Mouse (Mus musculus) heart, postnatal 0 days (tissue): ENCODE measurements around the gene Mpig6b. TPM values are rescaled to one million over a fixed set of nuclear protein-coding genes. Genes with fewer than 3 reads are reported as not detected.

Source experiments
- ATAC-seq: fragments of 200-750 bp; cut with Nextera tagmentation; 2 replicates; pipeline ENCODE4 v1.8.0; 2017; ENCODE audit warnings: low read depth, moderate number of reproducible peaks, moderate library complexity; ENCODE audit not compliant: insufficient read depth
- DNase-seq: peaks from one replicate; pipeline ENCODE4 v3.0.0-alpha.2; 2016; ENCODE audit warnings: low spot score
- H3K27ac ChIP-seq: fragments of 300-500 bp; sonication (generic); 2 replicates; pipeline ENCODE4 v1.5.1; 2014; ENCODE audit warnings: low read depth, mild to moderate bottlenecking
- H3K27me3 ChIP-seq: fragments of 300-500 bp; sonication (generic); 2 replicates; pipeline ENCODE4 v1.6.1; 2014; ENCODE audit warnings: low read length, mixed read lengths; ENCODE audit not compliant: control insufficient read depth, insufficient read depth
- H3K36me3 ChIP-seq: fragments of 300-500 bp; sonication (generic); replicated peaks from 2 replicates; pipeline ENCODE4 v1.6.1; 2014; ENCODE audit warnings: low read length, mixed read lengths; ENCODE audit not compliant: control insufficient read depth, insufficient read depth
- H3K4me1 ChIP-seq: fragments of 300-500 bp; sonication (generic); 2 replicates; pipeline ENCODE4 v1.6.1; 2014; ENCODE audit warnings: antibody characterized with exemption; ENCODE audit not compliant: control insufficient read depth, insufficient read depth
- H3K4me2 ChIP-seq: fragments of 300-500 bp; sonication (generic); 2 replicates; pipeline ENCODE4 v1.6.1; 2014; ENCODE audit warnings: low read depth, mild to moderate bottlenecking, low read length, moderate library complexity
- H3K4me3 ChIP-seq: fragments of 300-500 bp; sonication (generic); 2 replicates; pipeline ENCODE4 v1.5.1; 2014; ENCODE audit warnings: low read depth, low read length
- H3K9ac ChIP-seq: fragments of 300-500 bp; sonication (generic); replicated peaks from 2 replicates; pipeline ENCODE4 v1.6.1; 2014; ENCODE audit warnings: low read depth, low read length, mixed read lengths
- H3K9me3 ChIP-seq: fragments of 300-500 bp; sonication (generic); replicated peaks from 2 replicates; pipeline ENCODE4 v1.6.1; 2016; ENCODE audit warnings: low read length; ENCODE audit not compliant: control insufficient read depth
- CTCF ChIP-seq: IDR thresholded peaks from 2 replicates; pipeline ENCODE4 v1.5.1; 2016; ENCODE audit warnings: antibody characterized with exemption, control low read depth, low read depth
- EP300 ChIP-seq: IDR thresholded peaks from 2 replicates; pipeline ENCODE4 v1.6.1; 2016; ENCODE audit warnings: antibody characterized with exemption, low read depth
- WGBS: fragments of 180-500 bp; shearing (Covaris S2); extraction: QIAGEN DNeasy Blood & Tissue Kit; methylation state at CpG from one replicate; pipeline ENCODE4 v1.1.7; 2014; 5-methylcytosine and 5-hydroxymethylcytosine counted together
- polyA plus RNA-seq: library from polyadenylated mRNA; unstranded; fragments of >200 nt; fragmentation: Nextera tagmentation; extraction: Ambion mirVana; gene quantifications from 2 replicates; pipeline ENCODE4 v1.2.1, GENCODE M21; 2015
- total RNA-seq: library from RNA; depleted of rRNA; stranded (reverse); fragments of >200 nt; gene quantifications from 2 replicates; pipeline ENCODE4 v1.2.3, GENCODE M21; 2014; ENCODE audit warnings: low replicate concordance

The Mpig6b gene
- total and polyA plus RNA-seq, 2 experiments from 2014 or later = 0.15 TPM; not detected in 1

DNA sequence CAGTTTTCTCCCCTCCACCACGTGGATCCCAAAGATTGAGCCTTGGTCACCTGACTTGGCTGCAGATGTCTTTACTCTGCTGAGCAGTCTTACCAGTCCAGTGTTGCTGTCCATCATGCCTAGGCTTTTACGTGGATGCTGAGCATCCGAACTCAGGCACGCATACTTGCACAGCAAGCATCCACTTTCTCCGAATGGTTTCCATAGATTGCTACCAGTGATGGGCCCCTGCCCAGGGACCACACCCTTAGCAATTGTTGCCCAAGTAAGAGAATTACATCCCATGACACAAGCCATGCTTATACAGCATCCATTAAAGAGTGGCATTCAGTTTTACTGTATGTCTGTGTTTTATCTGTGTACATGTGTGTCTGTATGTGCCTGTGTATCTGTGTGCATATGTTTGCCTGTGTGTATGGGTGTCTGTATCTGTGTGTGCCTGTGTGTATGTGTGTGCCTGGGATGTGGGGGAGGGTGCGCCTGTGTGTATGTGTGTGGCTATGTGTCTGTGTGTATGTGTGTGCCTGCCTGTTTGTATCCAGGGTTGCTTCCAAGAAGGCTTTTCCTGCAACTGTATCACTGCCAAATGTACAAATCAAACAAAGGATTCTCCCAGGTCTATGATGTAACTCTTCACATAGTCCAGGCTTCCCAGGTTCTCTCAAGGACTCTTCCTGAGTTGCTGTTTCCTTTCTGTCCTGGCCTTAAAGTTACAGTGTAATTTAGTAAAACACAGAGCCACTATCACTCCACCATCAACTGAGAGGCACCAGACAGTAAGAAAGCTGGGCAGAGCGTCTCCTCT, 10.1 kb downstream of the Mpig6b start:
- H3K9me3 ChIP-seq = no peaks in the 10 kb centered on the region
- DNase-seq = no peak
- no peaks in the 10 kb centered on the region for H3K27me3 ChIP-seq
- TF ChIP-seq CTCF (no peak), EP300 (no peak)
- ATAC-seq = no peak
- H3K27ac ChIP-seq = peak overlapping the region; percentile 32; the same call in 1 of the 2 replicates
- 73% methylated on average over 7 of the region's 7 CpGs for WGBS
- H3K4me3 ChIP-seq = no peak overlapping the region
- H3K36me3 ChIP-seq = peaks cover 64% of the 10 kb centered on the region
- 0 out of 2 replicates have a peak, but pooled peaks cover 7% of the 10 kb centered on the region for H3K4me1 ChIP-seq
- no peak overlapping the region for H3K9ac ChIP-seq
- no peak overlapping the region for H3K4me2 ChIP-seq

DNA sequence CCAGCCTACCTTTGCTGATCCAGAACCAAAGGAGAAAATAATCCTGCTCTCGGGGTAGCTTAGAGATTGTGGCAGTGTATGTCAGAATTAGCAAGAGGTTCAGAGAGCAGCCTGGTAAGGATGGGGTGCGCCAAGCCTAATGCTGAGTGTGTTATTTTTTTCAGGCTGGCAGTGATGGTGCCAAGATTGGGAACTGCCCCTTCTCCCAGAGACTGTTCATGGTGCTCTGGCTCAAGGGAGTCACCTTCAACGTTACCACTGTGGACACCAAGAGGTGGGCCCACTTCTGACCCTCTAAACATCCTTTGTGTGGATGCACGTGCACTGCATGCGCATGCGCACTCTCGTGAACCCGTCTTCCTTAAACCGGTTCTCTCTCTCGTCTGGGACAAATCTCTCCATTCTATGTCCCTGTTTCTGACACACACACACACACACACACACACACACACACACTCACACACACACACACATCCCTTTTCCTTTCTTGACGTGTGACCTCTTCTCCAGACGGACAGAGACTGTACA, 13.6 kb downstream of the Mpig6b start:
- H3K4me3 ChIP-seq = peak overlapping the region; percentile 80

DNA sequence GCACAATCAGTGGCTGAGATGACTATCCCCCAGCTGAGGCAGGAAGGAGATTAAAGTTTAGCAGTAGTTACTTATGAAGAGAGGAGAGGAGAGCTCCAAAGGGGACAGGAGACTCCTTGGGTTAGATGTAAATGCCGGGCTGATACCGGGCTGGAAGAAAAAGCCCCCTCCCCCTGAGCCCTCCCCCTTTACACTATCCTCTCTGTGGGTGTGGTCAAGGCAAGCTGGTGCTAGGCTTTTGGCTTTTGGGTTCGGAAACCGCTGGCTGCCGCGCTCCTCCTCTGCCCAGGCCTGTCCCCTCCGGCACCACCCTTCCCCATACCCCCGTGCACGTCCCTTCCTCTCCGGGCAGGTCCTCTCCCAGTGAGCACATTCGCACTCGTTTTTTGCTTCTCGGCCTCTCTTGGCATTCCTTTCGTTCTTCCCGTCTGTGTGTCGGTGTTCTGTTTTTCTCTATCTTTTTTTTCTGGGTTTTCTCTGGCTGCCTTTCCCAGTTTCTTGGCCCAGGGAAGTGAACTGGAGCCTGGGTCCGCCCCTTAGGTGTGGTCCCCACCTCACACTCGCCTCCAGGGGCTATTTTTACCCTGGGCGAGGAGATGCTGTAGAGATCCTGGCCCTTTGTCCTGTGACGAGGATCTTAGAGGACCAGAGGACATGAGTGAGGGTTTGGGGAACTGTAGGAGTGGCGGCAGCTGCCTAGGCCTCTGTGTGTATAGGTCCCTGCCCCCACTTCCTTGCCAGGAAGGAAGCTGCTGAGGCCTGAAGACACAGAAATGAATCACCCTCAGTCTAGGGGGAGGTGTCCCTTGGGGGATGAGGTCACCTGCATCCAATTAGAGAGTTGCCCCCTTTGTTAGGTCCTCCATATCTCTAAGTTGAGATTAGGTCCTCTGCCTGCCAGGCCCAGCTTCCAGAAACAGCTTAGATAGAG, 14.6 kb downstream of the Mpig6b start:
- no peaks in the 10 kb centered on the region for H3K27me3 ChIP-seq

More for the DNA sequence above, 13.6 kb downstream of the Mpig6b start:
- WGBS = 63% methylated on average over 12 of the region's 12 CpGs
- Histone ChIP-seq H3K9me3 (no peaks in the 10 kb centered on the region), H3K4me2 (peak overlapping the region; percentile 92), H3K4me1 (peaks cover 16% of the 10 kb centered on the region), H3K9ac (peak overlapping the region; percentile 31; the same call in 1 of the 2 replicates), H3K27ac (peak overlapping the region; percentile 98), H3K36me3 (peaks cover 48% of the 10 kb centered on the region), H3K27me3 (no peaks in the 10 kb centered on the region)
- no peak for DNase-seq
- TF ChIP-seq CTCF (no peak), EP300 (no peak)
- no peak for ATAC-seq

DNA sequence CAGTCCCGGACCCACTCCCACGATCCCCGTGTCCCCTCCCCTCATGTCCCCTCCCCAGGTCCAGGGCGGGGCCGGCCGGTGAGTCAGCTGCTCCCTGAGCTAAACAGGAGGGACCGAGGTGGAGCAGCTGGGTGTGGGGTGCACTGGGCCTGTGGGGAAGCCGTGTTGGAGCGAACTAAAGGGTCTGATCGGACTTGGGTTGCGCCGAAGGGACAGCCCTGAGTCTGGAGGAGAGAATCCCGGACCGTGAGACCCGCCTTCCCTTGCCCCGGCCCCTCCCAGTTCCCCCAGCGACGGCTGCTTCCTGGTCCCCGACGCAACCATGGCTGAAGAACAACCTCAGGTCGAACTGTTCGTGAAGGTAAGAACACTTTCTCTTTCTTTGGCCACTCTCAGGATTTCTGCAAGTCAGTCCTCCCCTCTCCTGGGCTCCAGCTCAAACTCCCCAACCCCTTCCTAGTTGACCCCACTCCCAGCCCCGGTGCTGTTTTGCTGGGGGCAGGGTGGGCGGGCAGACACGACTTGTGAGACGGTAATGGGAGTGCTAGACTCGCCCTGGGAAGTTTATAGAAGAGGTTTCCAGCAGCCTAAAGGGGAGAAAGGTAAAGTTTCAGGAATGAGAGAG, 15.7 kb downstream of the Mpig6b start:
- H3K4me2 ChIP-seq = peak overlapping the region; percentile 92
- WGBS = under 1% methylated on average over 27 of the region's 27 CpGs
- no peaks in the 10 kb centered on the region for H3K27me3 ChIP-seq
- H3K9me3 ChIP-seq = no peaks in the 10 kb centered on the region
- TF ChIP-seq EP300 = no peak
- no peak for TF ChIP-seq CTCF
- peak overlapping the region; percentile 98 for H3K27ac ChIP-seq
- H3K4me1 ChIP-seq = peaks cover 26% of the 10 kb centered on the region
- H3K9ac ChIP-seq = peak overlapping the region; percentile 90
- H3K4me3 ChIP-seq = peak overlapping the region; percentile 80
- H3K36me3 ChIP-seq = peaks cover 28% of the 10 kb centered on the region
- ATAC-seq (peak; percentile 16), DNase-seq (peak; percentile 76)

More for the DNA sequence above, 14.6 kb downstream of the Mpig6b start:
- TF ChIP-seq CTCF (no peak), EP300 (peak; percentile 84)
- ATAC-seq = peak; percentile 71
- WGBS = under 1% methylated on average over 21 of the region's 21 CpGs
- H3K27ac ChIP-seq = peak overlapping the region; percentile 98
- peaks cover 40% of the 10 kb centered on the region for H3K36me3 ChIP-seq
- peaks cover 16% of the 10 kb centered on the region for H3K4me1 ChIP-seq
- H3K9ac ChIP-seq = peak overlapping the region; percentile 90
- peak overlapping the region; percentile 80 for H3K4me3 ChIP-seq
- H3K9me3 ChIP-seq = no peaks in the 10 kb centered on the region
- H3K4me2 ChIP-seq = peak overlapping the region; percentile 92
- peak; percentile 93 for DNase-seq

DNA sequence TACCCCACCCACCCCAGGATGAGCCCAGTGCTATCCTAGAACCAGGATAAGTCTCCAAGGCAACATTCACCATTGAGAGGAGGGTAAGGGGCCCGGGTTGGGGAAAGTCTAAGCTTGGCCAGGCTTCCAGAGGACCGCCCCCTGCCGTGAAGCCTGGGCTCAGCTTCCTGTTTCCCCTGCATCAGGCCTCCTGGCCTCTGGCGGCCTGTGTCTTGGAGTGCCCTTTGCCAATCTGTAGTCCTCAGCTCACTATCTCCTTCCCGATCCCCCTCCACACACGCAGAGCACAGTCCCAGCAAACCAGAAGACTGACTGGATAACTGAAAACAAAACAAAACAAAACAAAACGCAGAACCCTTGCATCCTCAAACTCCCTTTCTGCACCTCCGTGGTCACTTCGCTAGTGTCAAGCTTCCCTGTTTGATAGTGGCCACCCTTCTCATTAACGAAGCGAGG, 16.4 kb downstream of the Mpig6b start, which contains the start of gene Clic1:
TSS of gene Clic1 (plus strand) at position 406 of the 456 bp plus-strand sequence.
- H3K27me3 ChIP-seq = no peaks in the 10 kb centered on the region
- TF ChIP-seq CTCF = peak; percentile 31
- no peak for TF ChIP-seq EP300
- H3K36me3 ChIP-seq = peaks cover 22% of the 10 kb centered on the region
- peaks cover 33% of the 10 kb centered on the region for H3K4me1 ChIP-seq
- peak within 1 kb of the TSS; percentile 92 for H3K4me2 ChIP-seq
- DNase-seq (peak; percentile 70), ATAC-seq (peak; percentile 11)
- H3K9ac ChIP-seq = peak within 1 kb of the TSS; percentile 90
- peak within 1 kb of the TSS; percentile 80 for H3K4me3 ChIP-seq
- under 1% methylated on average over 11 of the region's 11 CpGs for WGBS
- H3K27ac ChIP-seq = peak within 1 kb of the TSS; percentile 98
- H3K9me3 ChIP-seq = no peaks in the 10 kb centered on the region
